Mouse (Mus musculus) spleen, adult 2 months (tissue): ENCODE data around the gene Atad2b. TPM values are rescaled to one million over a fixed set of nuclear protein-coding genes. Genes with fewer than 3 reads are reported as not detected.

Experiments
- DNase-seq, 2 experiments: peaks; one replicate each; pipeline versions ENCODE4 v3.0.0 to v3.0.0-alpha.2; 2012 to 2021; ENCODE audit warnings: low spot score in 2 of 2, low read depth in 1 of 2
- H3K27ac ChIP-seq: fragments of 200-500 bp; 2 replicates; pipeline ENCODE4 v1.5.1; 2012; ENCODE audit warnings: low read length, inconsistent platforms; ENCODE audit not compliant: insufficient read depth
- H3K27me3 ChIP-seq: fragments of 200-500 bp; 2 replicates; pipeline ENCODE4 v1.6.1; 2012; ENCODE audit warnings: mild to moderate bottlenecking, moderate library complexity, low read length, inconsistent platforms; ENCODE audit not compliant: control insufficient read depth, insufficient read depth
- H3K36me3 ChIP-seq: fragments of 200-500 bp; 2 replicates; pipeline ENCODE4 v1.6.1; 2012; ENCODE audit warnings: mild to moderate bottlenecking, low read length, inconsistent platforms; ENCODE audit not compliant: control insufficient read depth, insufficient read depth
- H3K4me1 ChIP-seq: fragments of 200-500 bp; 2 replicates; pipeline ENCODE4 v1.6.1; 2011; ENCODE audit warnings: inconsistent platforms; ENCODE audit not compliant: control insufficient read depth, insufficient read depth, insufficient read length
- H3K4me3 ChIP-seq: fragments of 200-500 bp; 2 replicates; pipeline ENCODE4 v1.5.1; 2011; ENCODE audit warnings: mild to moderate bottlenecking, inconsistent platforms; ENCODE audit not compliant: insufficient read depth, insufficient read length; ENCODE audit errors: extremely low read depth
- CTCF ChIP-seq: fragments of 200-500 bp; IDR thresholded peaks from 2 replicates; pipeline ENCODE4 v1.5.1; 2011; ENCODE audit warnings: mild to moderate bottlenecking, inconsistent platforms; ENCODE audit not compliant: insufficient read depth, insufficient read length, insufficient replicate concordance; ENCODE audit errors: extremely low read depth
- POLR2A ChIP-seq: fragments of 200-500 bp; IDR thresholded peaks from 2 replicates; pipeline ENCODE4 v1.6.1; 2011; ENCODE audit warnings: low read depth, low read length, inconsistent platforms
- WGBS: fragments of 180-500 bp; shearing (Covaris S2); methylation state at CpG from one replicate; pipeline ENCODE4 v1.1.7; 2018; 5-methylcytosine and 5-hydroxymethylcytosine counted together
- polyA plus RNA-seq: library from polyadenylated mRNA; depleted of rRNA; stranded (reverse); fragments of >200 nt; gene quantifications from 2 replicates; pipeline ENCODE4 v1.2.3, GENCODE M21; 2012

The Atad2b gene
- polyA plus RNA-seq, 1 experiment = 17.3 TPM

GRCm38 (mm10) chr12:4888739-4889138, 28.4 kb upstream of the Atad2b start:
- Histone ChIP-seq H3K27me3 (no peaks in the 10 kb centered on the region), H3K4me1 (no peaks in the 10 kb centered on the region), H3K27ac (no peak overlapping the region), H3K36me3 (peaks cover 9% of the 10 kb centered on the region), H3K4me3 (no peak overlapping the region)
- TF ChIP-seq POLR2A (no peak), CTCF (no peak)
- no peak for DNase-seq

GRCm38 (mm10) chr12:4889251-4889650, 27.9 kb upstream of the Atad2b start:
- H3K36me3 ChIP-seq = peaks cover 10% of the 10 kb centered on the region

GRCm38 (mm10) chr12:4889891-4890290, 27.3 kb upstream of the Atad2b start:
- no peak overlapping the region for H3K27ac ChIP-seq
- H3K36me3 ChIP-seq = peaks cover 11% of the 10 kb centered on the region
- no peaks in the 10 kb centered on the region for H3K27me3 ChIP-seq
- H3K4me3 ChIP-seq = no peak overlapping the region
- whole genome bisulfite sequencing = 83% methylated on average over 1 of the region's 1 CpGs
- no peaks in the 10 kb centered on the region for H3K4me1 ChIP-seq
- DNase-seq = no peak
- TF ChIP-seq POLR2A (no peak), CTCF (no peak)

More at GRCm38 (mm10) chr12:4889251-4889650, 27.9 kb upstream of the Atad2b start:
- no peak overlapping the region for H3K4me3 ChIP-seq
- no peaks in the 10 kb centered on the region for H3K4me1 ChIP-seq
- TF ChIP-seq CTCF (no peak), POLR2A (no peak)
- no peak for DNase-seq
- H3K27me3 ChIP-seq = no peaks in the 10 kb centered on the region
- 95% methylated on average over 2 of the region's 2 CpGs for WGBS
- no peak overlapping the region for H3K27ac ChIP-seq

GRCm38 (mm10) chr12:4898024-4898423, 19.1 kb upstream of the Atad2b start:
- Histone ChIP-seq H3K4me3 (no peak overlapping the region), H3K4me1 (no peaks in the 10 kb centered on the region), H3K36me3 (peaks cover 3% of the 10 kb centered on the region; the same call in 1 of the 2 replicates), H3K27ac (no peak overlapping the region), H3K27me3 (no peaks in the 10 kb centered on the region)
- no peak for DNase-seq
- TF ChIP-seq POLR2A = no peak
- TF ChIP-seq CTCF = no peak
- 96% methylated on average over 5 of the region's 5 CpGs for WGBS

GRCm38 (mm10) chr12:4905946-4906345, 11.2 kb upstream of the Atad2b start:
- H3K4me1 ChIP-seq = peaks cover 10% of the 10 kb centered on the region
- WGBS = 76% methylated on average over 7 of the region's 7 CpGs
- no peaks in the 10 kb centered on the region for H3K27me3 ChIP-seq
- TF ChIP-seq POLR2A (no peak), CTCF (no peak)
- DNase-seq = peak in 1 of 2 experiments; percentile 2
- H3K27ac ChIP-seq = no peak overlapping the region
- H3K36me3 ChIP-seq = no peaks in the 10 kb centered on the region
- H3K4me3 ChIP-seq = no peak overlapping the region

GRCm38 (mm10) chr12:4906476-4906875, 10.7 kb upstream of the Atad2b start:
- Histone ChIP-seq H3K36me3 (no peaks in the 10 kb centered on the region), H3K27me3 (no peaks in the 10 kb centered on the region), H3K4me1 (peaks cover 10% of the 10 kb centered on the region), H3K27ac (peak overlapping the region; percentile 99; the same call in 1 of the 2 replicates), H3K4me3 (peak overlapping the region; percentile 8)
- 40% methylated on average over 7 of the region's 7 CpGs for WGBS
- no peak for TF ChIP-seq POLR2A
- TF ChIP-seq CTCF = no peak
- no peak for DNase-seq

- TF ChIP-seq CTCF (no peak), POLR2A (peak; percentile 56)
- H3K27me3 ChIP-seq = no peaks in the 10 kb centered on the region
- H3K4me1 ChIP-seq = peaks cover 10% of the 10 kb centered on the region
- no peaks in the 10 kb centered on the region for H3K36me3 ChIP-seq
- DNase-seq = peak; percentile 82 to 94
- peak within 1 kb of the TSS; percentile 82 for H3K4me3 ChIP-seq
- peak within 1 kb of the TSS; percentile 99 for H3K27ac ChIP-seq
- under 1% methylated on average over 123 of the region's 125 CpGs for WGBS
Measured at GRCm38 (mm10) chr12:4906951-4907906, 9.9 kb upstream of the Atad2b start, which contains the start of gene Ubxn2a. Gene Ubxn2a (minus strand): TSS chr12:4907705.
